In the genomic region with DNA sequence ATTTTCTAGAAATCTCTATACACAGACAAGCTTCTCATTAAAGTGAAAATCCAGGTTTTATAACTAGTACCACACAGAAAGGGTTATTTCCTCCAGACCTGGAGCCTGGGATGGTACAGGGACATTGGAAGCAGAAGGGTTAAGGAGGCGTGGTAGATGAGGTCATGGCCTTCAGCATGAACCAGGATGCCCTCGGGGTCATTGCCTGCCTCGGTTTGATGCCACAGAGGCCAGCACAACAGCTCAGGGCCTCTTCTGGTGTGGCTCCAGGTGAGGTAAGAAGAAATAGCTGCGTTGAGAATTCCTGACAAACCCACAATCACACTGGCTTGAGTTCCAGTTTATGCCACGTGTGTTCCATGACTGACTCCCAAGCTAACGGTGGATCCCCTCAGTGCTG, we compare ENCODE assay signal across 21 mouse cellular contexts. TPM values are rescaled to one million over a fixed set of nuclear protein-coding genes. Genes with fewer than 3 reads are reported as not detected.
DNase-seq lines count a peak whose midpoint lies in the region; ATAC-seq and TF ChIP-seq lines count a peak whose summit lies in the region.
"Had no signal": no experiment of that assay in that cellular context is flagged by ENCODE, and none has a peak within 500 bp of the region (broad histone marks: within the 10 kb centered on the region; RNA-seq: fewer than 3 reads in every experiment).

No protein-coding gene starts in this region.

- 42% methylated on average over 6 of the region's 6 CpGs for WGBS in forebrain, embryonic 11.5 days
- 48% methylated on average over 6 of the region's 6 CpGs for WGBS in forebrain, embryonic 13.5 days
- 20% methylated on average over 6 of the region's 6 CpGs for WGBS in liver, embryonic 14.5 days (ENCODE audit: insufficient replicate concordance)
- 22% methylated on average over 6 of the region's 6 CpGs for WGBS in limb, embryonic 10.5 days

- no peak overlapping the region for H3K27ac ChIP-seq in forebrain, embryonic 11.5 days (ENCODE audit: low read depth, low read length)
- H3K27ac ChIP-seq in forebrain, embryonic 13.5 days, result no peak overlapping the region
- H3K27ac ChIP-seq in liver, embryonic 14.5 days, result no peak overlapping the region
- no peak overlapping the region; the same call in 1 of the 2 replicates for H3K27ac ChIP-seq in limb, embryonic 10.5 days
- H3K27ac ChIP-seq: embryonic facial prominence, embryonic 15.5 days; hindbrain, embryonic 13.5 days; limb, embryonic 13.5 days had no signal

- no peak for ATAC-seq in forebrain, embryonic 11.5 days (replicated peaks; ENCODE audit: low FRiP score)
- ATAC-seq in forebrain, embryonic 13.5 days, result no peak
- ATAC-seq in liver, embryonic 14.5 days (ENCODE audit: insufficient read depth), result no peak; the same call in 1 of the 2 replicates
- ATAC-seq: forebrain, embryonic 14.5 days; lung, postnatal 0 days; midbrain, embryonic 16.5 days had no signal

- TF ChIP-seq CTCF in liver, embryonic 14.5 days (IDR thresholded peaks at IDR 0.05; ENCODE audit: low read depth), result no peak

- TF ChIP-seq EP300 in liver, embryonic 14.5 days (IDR thresholded peaks at IDR 0.05; ENCODE audit: low read depth), result no peak

- no peaks in the 10 kb centered on the region for H3K9me3 ChIP-seq in forebrain, embryonic 11.5 days (ENCODE audit: control insufficient read depth, low read length)
- H3K9me3 ChIP-seq in forebrain, embryonic 13.5 days (replicated peaks), result no peaks in the 10 kb centered on the region
- no peaks in the 10 kb centered on the region for H3K9me3 ChIP-seq in liver, embryonic 14.5 days (ENCODE audit: control insufficient read depth, low read length)
- H3K9me3 ChIP-seq in limb, embryonic 10.5 days (replicated peaks), result no peaks in the 10 kb centered on the region
- H3K9me3 ChIP-seq: embryonic facial prominence, embryonic 15.5 days; heart, embryonic 10.5 days; hindbrain, embryonic 13.5 days; limb, embryonic 13.5 days had no signal

- H3K27me3 ChIP-seq in forebrain, embryonic 11.5 days (ENCODE audit: control insufficient read depth, insufficient read depth, low read length), result no peaks in the 10 kb centered on the region
- no peaks in the 10 kb centered on the region for H3K27me3 ChIP-seq in forebrain, embryonic 13.5 days
- no peaks in the 10 kb centered on the region for H3K27me3 ChIP-seq in liver, embryonic 14.5 days (ENCODE audit: control insufficient read depth, insufficient read depth, low read length)
- no peaks in the 10 kb centered on the region for H3K27me3 ChIP-seq in limb, embryonic 10.5 days (ENCODE audit: low read depth, poor library complexity, severe bottlenecking)
- H3K27me3 ChIP-seq: embryonic facial prominence, embryonic 15.5 days; hindbrain, embryonic 13.5 days; limb, embryonic 13.5 days had no signal

- H3K4me2 ChIP-seq in forebrain, embryonic 11.5 days (ENCODE audit: low read depth, low read length, severe bottlenecking), result no peak overlapping the region
- no peak overlapping the region for H3K4me2 ChIP-seq in forebrain, embryonic 13.5 days
- 0 out of 2 replicates have a peak overlapping the region, but pooled peaks have one; percentile 6 for H3K4me2 ChIP-seq in liver, embryonic 14.5 days (ENCODE audit: low read depth)
- H3K4me2 ChIP-seq: embryonic facial prominence, embryonic 15.5 days; hindbrain, embryonic 13.5 days; limb, embryonic 13.5 days had no signal

- no peak overlapping the region for H3K4me3 ChIP-seq in forebrain, embryonic 11.5 days (ENCODE audit: low read depth, low read length)
- no peak overlapping the region for H3K4me3 ChIP-seq in forebrain, embryonic 13.5 days
- H3K4me3 ChIP-seq in liver, embryonic 14.5 days (ENCODE audit: insufficient read depth in 1 of 2, low read depth in 2 of 2, low read length in 2 of 2), result no peak overlapping the region
- H3K4me3 ChIP-seq in limb, embryonic 10.5 days, result no peak overlapping the region
- H3K4me3 ChIP-seq: embryonic facial prominence, embryonic 15.5 days; heart, embryonic 10.5 days; hindbrain, embryonic 13.5 days; limb, embryonic 13.5 days had no signal

- DNase-seq in forebrain, embryonic 11.5 days (ENCODE audit: low spot score), result peak; percentile 45
- peak; percentile 48 for DNase-seq in 3T3-L1 (ENCODE audit: low read depth, low spot score)
- DNase-seq in kidney, adult 9 months, result peak; percentile 71
- no peak for DNase-seq in liver, embryonic 14.5 days (ENCODE audit: low read depth in 3 of 3, low spot score in 3 of 3)
- no peak for DNase-seq in cerebellum, postnatal 36 days
- DNase-seq in spleen, postnatal 36 days (ENCODE audit: low spot score in 2 of 2), result no peak
- no peak for DNase-seq in limb, embryonic 10.5 days (ENCODE audit: low spot score)
- DNase-seq: adrenal gland, postnatal 10 days; cerebellum, adult 11 months; gastrocnemius, postnatal 25 days; heart, postnatal 10 days had no signal

- no peaks in the 10 kb centered on the region for H3K4me1 ChIP-seq in forebrain, embryonic 11.5 days (replicated peaks; ENCODE audit: control insufficient read depth, insufficient read depth, low read length)
- no peaks in the 10 kb centered on the region for H3K4me1 ChIP-seq in forebrain, embryonic 13.5 days
- peaks cover 0 to 24% of the 10 kb centered on the region in 2 experiments; a peak in 2 of 4 replicates for H3K4me1 ChIP-seq in liver, embryonic 14.5 days (replicated peaks; ENCODE audit: control insufficient read depth in 2 of 2, insufficient read depth in 2 of 2, low read length in 1 of 2)
- peaks cover 16% of the 10 kb centered on the region for H3K4me1 ChIP-seq in limb, embryonic 10.5 days
- H3K4me1 ChIP-seq: embryonic facial prominence, embryonic 15.5 days; hindbrain, embryonic 13.5 days had no signal

- H3K9ac ChIP-seq in forebrain, embryonic 11.5 days (ENCODE audit: low read length), result no peak overlapping the region
- H3K9ac ChIP-seq in forebrain, embryonic 13.5 days, result no peak overlapping the region
- H3K9ac ChIP-seq in liver, embryonic 14.5 days (replicated peaks), result no peak overlapping the region
- H3K9ac ChIP-seq: embryonic facial prominence, embryonic 15.5 days; hindbrain, embryonic 13.5 days; limb, embryonic 13.5 days had no signal

- no peaks in the 10 kb centered on the region for H3K36me3 ChIP-seq in forebrain, embryonic 11.5 days (ENCODE audit: control insufficient read depth, insufficient read depth, low read length)
- H3K36me3 ChIP-seq in forebrain, embryonic 13.5 days (ENCODE audit: poor library complexity, severe bottlenecking), result no peaks in the 10 kb centered on the region
- no peaks in the 10 kb centered on the region for H3K36me3 ChIP-seq in liver, embryonic 14.5 days (replicated peaks; ENCODE audit: control insufficient read depth, insufficient read depth, low read depth)
- H3K36me3 ChIP-seq in limb, embryonic 10.5 days, result no peaks in the 10 kb centered on the region
- H3K36me3 ChIP-seq: embryonic facial prominence, embryonic 15.5 days; heart, embryonic 10.5 days; hindbrain, embryonic 13.5 days; limb, embryonic 13.5 days had no signal

RNA-seq across cellular contexts. Expression of a gene that starts 5.8 kb away (rescaled TPM):
- polyA plus RNA-seq in forebrain, embryonic 11.5 days (2014; fragmentation: Nextera tagmentation; extraction: Ambion mirVana), result not detected in 2 replicates
- polyA plus RNA-seq in forebrain, embryonic 13.5 days (2015; fragmentation: Nextera tagmentation; extraction: Ambion mirVana), result not detected in 2 replicates
- polyA plus RNA-seq in liver, embryonic 14.5 days (2012; rRNA removed), result 3.6 and 4.1 TPM in 2 replicates
- polyA plus RNA-seq in liver, embryonic 14.5 days (2014; fragmentation: Nextera tagmentation; extraction: Ambion mirVana), result 2.2 and 2.9 TPM in 2 replicates
- polyA plus RNA-seq in limb, embryonic 10.5 days (2016; fragmentation: Nextera tagmentation; extraction: Ambion mirVana), result not detected in 2 replicates
- polyA plus RNA-seq: brain, embryonic 14.5 days; embryonic facial prominence, embryonic 15.5 days; forebrain, embryonic 14.5 days; hindbrain, embryonic 13.5 days; limb, embryonic 13.5 days; midbrain, embryonic 16.5 days had no signal

RNA-seq across cellular contexts. Expression of a gene that starts 53.1 kb away (rescaled TPM):
- 0.39 and 0.41 TPM in 2 replicates for polyA plus RNA-seq in forebrain, embryonic 11.5 days (2014; fragmentation: Nextera tagmentation; extraction: Ambion mirVana)
- 0.61 and 1.4 TPM in 2 replicates for polyA plus RNA-seq in forebrain, embryonic 13.5 days (2015; fragmentation: Nextera tagmentation; extraction: Ambion mirVana)
- 0.01 TPM in 1 of 2 replicates, not detected in the other for polyA plus RNA-seq in liver, embryonic 14.5 days (2012; rRNA removed)
- not detected in 2 replicates for polyA plus RNA-seq in liver, embryonic 14.5 days (2014; fragmentation: Nextera tagmentation; extraction: Ambion mirVana)
- polyA plus RNA-seq in limb, embryonic 10.5 days (2016; fragmentation: Nextera tagmentation; extraction: Ambion mirVana), result 0.10 TPM in 1 of 2 replicates, not detected in the other

RNA-seq across cellular contexts. Expression of a gene that starts 57.9 kb away (rescaled TPM):
- 118 and 119 TPM in 2 replicates for polyA plus RNA-seq in forebrain, embryonic 11.5 days (2014; fragmentation: Nextera tagmentation; extraction: Ambion mirVana)
- 129 and 147 TPM in 2 replicates for polyA plus RNA-seq in forebrain, embryonic 13.5 days (2015; fragmentation: Nextera tagmentation; extraction: Ambion mirVana)
- 124 and 227 TPM in 2 replicates for polyA plus RNA-seq in liver, embryonic 14.5 days (2012; rRNA removed)
- 351 and 369 TPM in 2 replicates for polyA plus RNA-seq in liver, embryonic 14.5 days (2014; fragmentation: Nextera tagmentation; extraction: Ambion mirVana)
- polyA plus RNA-seq in limb, embryonic 10.5 days (2016; fragmentation: Nextera tagmentation; extraction: Ambion mirVana), result 119 and 132 TPM in 2 replicates

RNA-seq across cellular contexts. Expression of a gene that starts 58.0 kb away (rescaled TPM):
- not detected in 2 replicates for polyA plus RNA-seq in forebrain, embryonic 11.5 days (2014; fragmentation: Nextera tagmentation; extraction: Ambion mirVana)
- not detected in 2 replicates for polyA plus RNA-seq in forebrain, embryonic 13.5 days (2015; fragmentation: Nextera tagmentation; extraction: Ambion mirVana)
- not detected in 2 replicates for polyA plus RNA-seq in liver, embryonic 14.5 days (2012; rRNA removed)
- not detected in 2 replicates for polyA plus RNA-seq in liver, embryonic 14.5 days (2014; fragmentation: Nextera tagmentation; extraction: Ambion mirVana)
- not detected in 2 replicates for polyA plus RNA-seq in limb, embryonic 10.5 days (2016; fragmentation: Nextera tagmentation; extraction: Ambion mirVana)
- polyA plus RNA-seq: brain, embryonic 14.5 days; embryonic facial prominence, embryonic 15.5 days; forebrain, embryonic 14.5 days; hindbrain, embryonic 13.5 days; limb, embryonic 13.5 days; lung, postnatal 0 days; midbrain, embryonic 16.5 days; urinary bladder, adult 2 months had no signal

Comparison
In these comparisons a context has a peak if more than half of its experiments do, and no peak if none do; other contexts are left out.
1. DNase-seq: peak in forebrain, embryonic 11.5 days (single experiment), 3T3-L1 (single experiment) and kidney, adult 9 months (single experiment); none in liver, embryonic 14.5 days (0 of 3), cerebellum, postnatal 36 days (0 of 2), spleen, postnatal 36 days (0 of 2) and limb, embryonic 10.5 days (single experiment).